Comparison of ENCODE assay signal across 23 mouse cellular contexts in the genomic region with DNA sequence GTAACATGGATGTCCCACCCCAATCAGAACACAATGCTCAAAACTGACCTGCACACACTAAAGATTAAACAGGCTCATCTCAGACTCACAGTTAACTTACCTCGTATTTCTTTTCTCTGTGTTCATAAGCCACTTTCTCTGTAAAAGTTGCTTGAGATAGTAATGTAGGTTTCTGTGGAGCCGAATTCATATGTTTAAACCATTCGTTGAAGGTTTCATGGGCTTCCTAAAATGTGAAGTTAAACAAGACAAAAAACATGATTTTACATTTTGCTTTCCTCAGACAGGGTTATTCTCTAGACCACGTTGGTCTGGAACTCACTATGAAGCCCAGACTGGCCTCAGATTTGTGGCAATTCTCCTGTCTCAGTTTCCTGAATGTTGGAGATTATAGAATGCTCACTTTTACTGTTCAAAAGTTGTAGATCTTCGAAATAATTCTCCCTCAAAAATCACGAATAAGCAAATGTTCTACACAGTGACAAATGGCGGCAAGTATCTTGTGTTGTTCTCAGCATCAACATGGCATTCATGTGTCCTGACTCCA. TPM values are rescaled to one million over a fixed set of nuclear protein-coding genes. Genes with fewer than 3 reads are reported as not detected.
A peak's percentile ranks its signal among the peaks of the same experiment; 100 is the strongest.
DNase-seq lines count a peak whose midpoint lies in the region; ATAC-seq and TF ChIP-seq lines count a peak whose summit lies in the region.
"Had no signal": no experiment of that assay in that cellular context is flagged by ENCODE, and none has a peak within 500 bp of the region (broad histone marks: within the 10 kb centered on the region; RNA-seq: fewer than 3 reads in every experiment).

No protein-coding gene starts in this region.

- no peak overlapping the region for H3K27ac ChIP-seq in midbrain, embryonic 11.5 days (ENCODE audit: low read depth, low read length)
- H3K27ac ChIP-seq in midbrain, embryonic 13.5 days, result no peak overlapping the region
- no peak overlapping the region for H3K27ac ChIP-seq in liver, postnatal 0 days (ENCODE audit: low read depth)

- H3K4me2 ChIP-seq in midbrain, embryonic 11.5 days, result no peak overlapping the region
- no peak overlapping the region for H3K4me2 ChIP-seq in midbrain, embryonic 13.5 days (replicated peaks)
- H3K4me2 ChIP-seq in liver, postnatal 0 days (ENCODE audit: low read depth, low read length), result no peak overlapping the region

- no peak for TF ChIP-seq CTCF in liver, postnatal 0 days (IDR thresholded peaks at IDR 0.05; ENCODE audit: low read depth)

- no peaks in the 10 kb centered on the region for H3K9me3 ChIP-seq in midbrain, embryonic 11.5 days (ENCODE audit: control insufficient read depth, low read length)
- no peaks in the 10 kb centered on the region for H3K9me3 ChIP-seq in midbrain, embryonic 13.5 days
- H3K9me3 ChIP-seq in liver, postnatal 0 days (ENCODE audit: low read length), result no peaks in the 10 kb centered on the region
- H3K9me3 ChIP-seq: G1E had no signal

- H3K9ac ChIP-seq in midbrain, embryonic 11.5 days (ENCODE audit: low read length), result no peak overlapping the region
- no peak overlapping the region for H3K9ac ChIP-seq in midbrain, embryonic 13.5 days (replicated peaks)
- H3K9ac ChIP-seq in liver, postnatal 0 days (replicated peaks), result no peak overlapping the region

- no peak for TF ChIP-seq EP300 in liver, postnatal 0 days (IDR thresholded peaks at IDR 0.05; ENCODE audit: low read depth)

- H3K36me3 ChIP-seq in midbrain, embryonic 11.5 days (ENCODE audit: control insufficient read depth, insufficient read depth, low read length), result peaks cover 41% of the 10 kb centered on the region
- peaks cover 86% of the 10 kb centered on the region for H3K36me3 ChIP-seq in midbrain, embryonic 13.5 days
- H3K36me3 ChIP-seq in liver, postnatal 0 days (replicated peaks; ENCODE audit: insufficient read depth, low read length), result peaks cover 68% of the 10 kb centered on the region

- H3K4me3 ChIP-seq in midbrain, embryonic 11.5 days (ENCODE audit: low read depth, low read length), result no peak overlapping the region
- H3K4me3 ChIP-seq in midbrain, embryonic 13.5 days (replicated peaks), result no peak overlapping the region
- H3K4me3 ChIP-seq in liver, postnatal 0 days (ENCODE audit: low read depth, low read length), result no peak overlapping the region

- 94% methylated on average over 7 of the region's 7 CpGs for WGBS in midbrain, embryonic 11.5 days
- 95% methylated on average over 7 of the region's 7 CpGs for WGBS in midbrain, embryonic 13.5 days
- 86% methylated on average over 7 of the region's 7 CpGs for WGBS in liver, postnatal 0 days (ENCODE audit: insufficient replicate concordance)

- DNase-seq in midbrain, embryonic 11.5 days (ENCODE audit: low spot score, missing footprints), result peak; percentile 47
- peak; percentile 94 for DNase-seq in 3T3-L1 (ENCODE audit: low read depth, low spot score)
- peak; percentile 95 for DNase-seq in adipocyte (ENCODE audit: low spot score)
- DNase-seq in liver, postnatal 0 days, result no peak
- DNase-seq in adrenal gland, postnatal 14 days, result no peak
- DNase-seq: adrenal gland, adult 2 months; adrenal gland, adult 8-10 months; adrenal gland, postnatal 10 days; adrenal gland, postnatal 25 days; adrenal gland, postnatal 36 days; B cell, adult 2 months; cerebellum, adult 11 months; cerebellum, adult 11-12 months; cerebellum, adult 18-20 months; cerebellum, adult 2 months; cerebellum, adult 8-10 months; cerebellum, adult 9-10 months had no signal

- no peak for ATAC-seq in midbrain, embryonic 11.5 days (ENCODE audit: low FRiP score)
- no peak for ATAC-seq in midbrain, embryonic 13.5 days
- no peak for ATAC-seq in liver, postnatal 0 days
- ATAC-seq: activated CD4-positive, CD25-positive, alpha-beta regulatory T cell, adult 4 months; CD4-positive, CD25-positive, alpha-beta regulatory T cell, adult 4 months; Patski had no signal

- H3K27me3 ChIP-seq in midbrain, embryonic 11.5 days (ENCODE audit: control insufficient read depth, insufficient read depth, low read length), result no peaks in the 10 kb centered on the region
- no peaks in the 10 kb centered on the region for H3K27me3 ChIP-seq in midbrain, embryonic 13.5 days
- H3K27me3 ChIP-seq in liver, postnatal 0 days (ENCODE audit: insufficient read depth, low read length), result no peaks in the 10 kb centered on the region
- H3K27me3 ChIP-seq: CH12.LX, Patski had no signal

- no peaks in the 10 kb centered on the region for H3K4me1 ChIP-seq in midbrain, embryonic 11.5 days (ENCODE audit: control insufficient read depth, insufficient read depth, low read length)
- H3K4me1 ChIP-seq in midbrain, embryonic 13.5 days (replicated peaks), result no peaks in the 10 kb centered on the region
- H3K4me1 ChIP-seq in liver, postnatal 0 days (ENCODE audit: insufficient read depth), result 0 out of 2 replicates have a peak, but pooled peaks cover 3% of the 10 kb centered on the region

RNA-seq across cellular contexts. Expression of gene Slc35e3, which starts 11.7 kb away (rescaled TPM):
- 21.4 TPM in 2 replicates for polyA plus RNA-seq in midbrain, embryonic 11.5 days (2014; fragmentation: Nextera tagmentation; extraction: Ambion mirVana)
- polyA plus RNA-seq in midbrain, embryonic 13.5 days (2015; fragmentation: Nextera tagmentation; extraction: Ambion mirVana), result 32.4 and 33.1 TPM in 2 replicates
- polyA plus RNA-seq in liver, postnatal 0 days (2015; fragmentation: Nextera tagmentation; extraction: Ambion mirVana), result 2.8 and 3.7 TPM in 2 replicates
- total RNA-seq in adrenal gland, postnatal 14 days (2021), result 10.3 and 13.4 TPM in 2 replicates

RNA-seq across cellular contexts. Expression of gene Nup107, which starts 34.6 kb away (rescaled TPM):
- 95.1 and 99.0 TPM in 2 replicates for polyA plus RNA-seq in midbrain, embryonic 11.5 days (2014; fragmentation: Nextera tagmentation; extraction: Ambion mirVana)
- polyA plus RNA-seq in midbrain, embryonic 13.5 days (2015; fragmentation: Nextera tagmentation; extraction: Ambion mirVana), result 44.9 and 45.1 TPM in 2 replicates
- 12.9 and 15.0 TPM in 2 replicates for polyA plus RNA-seq in liver, postnatal 0 days (2015; fragmentation: Nextera tagmentation; extraction: Ambion mirVana)
- total RNA-seq in adrenal gland, postnatal 14 days (2021), result 14.0 and 14.8 TPM in 2 replicates

RNA-seq across cellular contexts. Expression of gene Mdm2, which starts 47.3 kb away (rescaled TPM):
- polyA plus RNA-seq in midbrain, embryonic 11.5 days (2014; fragmentation: Nextera tagmentation; extraction: Ambion mirVana), result 67.5 and 74.3 TPM in 2 replicates
- 65.5 and 67.5 TPM in 2 replicates for polyA plus RNA-seq in midbrain, embryonic 13.5 days (2015; fragmentation: Nextera tagmentation; extraction: Ambion mirVana)
- 10.5 and 11.3 TPM in 2 replicates for polyA plus RNA-seq in liver, postnatal 0 days (2015; fragmentation: Nextera tagmentation; extraction: Ambion mirVana)
- 42.6 and 53.7 TPM in 2 replicates for total RNA-seq in adrenal gland, postnatal 14 days (2021)

Comparison
In these comparisons a context has a peak if more than half of its experiments do, and no peak if none do; other contexts are left out.
1. DNase-seq: peak in midbrain, embryonic 11.5 days (single experiment), 3T3-L1 (single experiment) and adipocyte (single experiment); none in liver, postnatal 0 days (single experiment) and adrenal gland, postnatal 14 days (single experiment).